Mouse (Mus musculus) liver (tissue): ENCODE data around the gene Cyren.

ENCODE experiments used
- DNase-seq: peaks from one replicate; pipeline ENCODE4 v3.0.0-alpha.2; 2020; ENCODE audit warnings: mixed read lengths

Gene Cyren

DNA sequence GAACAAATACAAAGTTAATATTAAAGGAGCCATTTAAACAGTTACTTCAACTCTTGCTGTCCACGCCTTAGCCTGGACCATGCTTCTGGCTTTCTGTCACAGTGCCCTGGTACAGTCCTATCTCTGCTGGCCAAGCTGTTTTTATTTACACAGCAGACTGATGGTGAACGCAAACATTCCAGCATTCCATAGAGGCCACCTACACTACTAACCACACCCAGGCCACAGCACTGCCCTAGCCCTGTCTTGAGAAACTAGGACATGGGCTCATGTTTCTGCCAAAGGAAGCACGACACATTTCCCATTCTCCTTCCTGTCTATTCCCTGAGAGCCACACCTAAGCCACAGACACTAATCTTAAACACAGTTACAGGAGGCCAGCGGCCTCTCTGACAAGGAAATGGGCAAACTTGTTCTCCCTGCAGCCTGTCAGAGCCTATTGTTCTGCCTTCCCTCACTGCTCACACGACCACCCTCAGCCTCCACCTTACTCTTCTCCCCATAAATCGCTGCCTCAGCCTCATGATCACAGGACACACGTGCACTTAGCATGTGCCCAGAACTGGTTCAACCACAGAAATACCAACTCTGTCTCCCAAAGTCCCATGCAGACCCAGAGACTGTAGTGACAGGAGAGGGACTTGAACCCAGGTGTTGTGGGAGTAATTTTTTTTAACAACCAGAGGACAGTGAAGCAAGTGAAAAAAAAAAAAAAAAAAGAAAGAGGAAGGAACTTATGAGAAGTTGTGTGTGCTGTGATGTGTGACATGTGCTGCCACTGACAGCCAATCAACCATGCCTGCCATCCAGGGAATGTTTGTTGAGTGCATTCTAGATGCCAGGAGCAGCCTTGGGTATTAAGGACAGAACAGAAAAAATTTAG, 11.9 kb downstream of the Cyren start:
- no peak for DNase-seq

GRCm38 (mm10) chr6:34865213-34865612, 12.6 kb downstream of the Cyren start:
- DNase-seq, result no peak

DNA sequence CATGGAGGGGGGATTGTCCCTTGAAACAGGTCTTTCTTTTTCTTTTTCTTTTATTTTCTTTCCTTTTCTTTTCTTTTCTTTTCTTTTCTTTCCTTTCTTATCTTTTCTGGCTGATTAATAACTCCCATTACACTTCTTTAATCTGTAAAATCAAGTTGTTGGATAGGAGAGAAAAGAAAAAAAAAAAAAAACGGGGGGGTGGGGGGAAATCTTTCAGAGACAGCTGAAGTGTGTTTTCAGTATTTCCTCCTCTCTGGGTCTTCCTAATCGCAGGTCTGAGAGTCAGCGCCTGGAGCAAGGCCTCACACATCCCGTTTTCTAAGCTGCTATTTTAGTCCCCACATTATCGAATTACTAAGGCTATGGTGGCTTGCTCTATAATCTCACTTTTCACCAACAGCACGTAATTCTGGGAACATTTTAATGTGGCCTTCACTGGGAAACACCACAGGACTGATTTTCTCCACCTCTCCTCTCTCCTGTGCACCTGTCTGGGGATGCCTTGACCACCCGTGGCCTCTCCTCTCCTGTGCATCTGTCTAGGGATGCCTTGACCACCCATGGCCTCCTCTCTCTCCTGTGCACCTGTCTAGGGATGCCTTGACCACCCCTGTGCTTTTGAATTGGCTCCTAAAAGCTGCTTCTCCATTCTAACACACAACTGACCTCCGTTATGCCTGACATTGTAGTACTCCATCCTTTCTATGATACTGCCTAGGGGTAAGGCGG, 13.9 kb downstream of the Cyren start:
- no peak for DNase-seq

DNA sequence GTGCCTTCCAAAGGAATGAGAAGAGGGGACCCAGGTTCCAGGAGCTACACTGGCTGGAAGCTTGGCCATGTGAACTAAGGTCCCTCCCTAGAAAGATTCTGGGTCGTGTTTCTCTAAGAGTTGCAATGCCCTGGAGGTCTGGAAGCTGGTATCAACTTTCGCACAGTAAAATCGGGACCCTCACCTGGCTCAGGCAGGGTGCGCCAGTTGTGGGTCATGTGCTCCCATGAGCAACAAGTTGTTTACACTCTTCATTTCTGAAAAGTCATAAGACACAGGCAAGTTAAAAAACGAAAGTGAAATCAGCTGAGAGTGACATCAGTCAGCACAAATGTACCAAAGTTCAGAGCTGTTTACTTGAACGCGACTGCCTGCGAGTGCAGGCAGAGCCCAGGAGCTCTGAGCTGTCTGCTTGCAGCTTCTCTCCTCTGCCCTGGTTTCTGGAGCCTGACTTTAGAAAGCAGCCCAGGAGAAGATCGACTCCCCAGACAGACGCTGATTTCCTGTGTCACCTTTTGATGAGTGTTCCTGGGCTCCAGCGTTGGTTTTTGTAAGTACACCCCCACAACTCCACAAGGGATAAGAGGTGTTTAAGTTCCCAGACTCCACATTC, 15.0 kb downstream of the Cyren start, which contains the start of gene Tmem140:
Gene Tmem140 (plus strand): TSS at position 356 of the 613 bp plus-strand sequence.
- no peak for DNase-seq

GRCm38 (mm10) chr6:34862381-34862780, 15.5 kb downstream of the Cyren start:
- peak; percentile 26 for DNase-seq

DNA sequence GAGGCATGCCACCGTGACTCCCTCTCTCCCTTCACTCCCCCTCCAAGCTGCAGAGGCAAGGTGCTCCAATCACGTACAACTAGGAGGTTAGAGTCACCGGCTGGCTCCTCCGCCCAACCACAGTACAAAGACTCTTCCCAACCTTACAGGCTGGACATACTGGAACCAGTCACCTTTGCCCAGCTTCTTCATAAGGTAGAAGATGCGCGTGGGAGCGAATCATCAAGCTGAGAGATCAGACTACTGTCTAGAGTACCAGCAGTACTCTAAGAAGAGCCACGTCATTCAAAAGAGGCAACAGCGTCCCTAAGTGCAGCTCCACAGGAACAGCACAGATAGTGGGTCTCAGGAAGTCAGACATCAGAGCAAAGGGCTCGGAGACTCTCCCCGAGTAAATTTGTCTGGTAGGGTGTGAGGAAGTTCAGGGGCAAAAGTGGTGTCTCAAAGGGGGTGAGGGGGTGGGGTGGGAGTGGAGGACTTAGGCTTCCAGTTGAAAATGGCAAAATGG, 16.3 kb downstream of the Cyren start:
- DNase-seq, result peak; percentile 5

- DNase-seq, result no peak
Observed at GRCm38 (mm10) chr6:34832352-34832751, 45.5 kb downstream of the Cyren start.

- no peak for DNase-seq
Observed at GRCm38 (mm10) chr6:34824406-34824805, 53.5 kb downstream of the Cyren start.
